Mouse (Mus musculus): Measurements from ENCODE around the gene Gatb.

DNA sequence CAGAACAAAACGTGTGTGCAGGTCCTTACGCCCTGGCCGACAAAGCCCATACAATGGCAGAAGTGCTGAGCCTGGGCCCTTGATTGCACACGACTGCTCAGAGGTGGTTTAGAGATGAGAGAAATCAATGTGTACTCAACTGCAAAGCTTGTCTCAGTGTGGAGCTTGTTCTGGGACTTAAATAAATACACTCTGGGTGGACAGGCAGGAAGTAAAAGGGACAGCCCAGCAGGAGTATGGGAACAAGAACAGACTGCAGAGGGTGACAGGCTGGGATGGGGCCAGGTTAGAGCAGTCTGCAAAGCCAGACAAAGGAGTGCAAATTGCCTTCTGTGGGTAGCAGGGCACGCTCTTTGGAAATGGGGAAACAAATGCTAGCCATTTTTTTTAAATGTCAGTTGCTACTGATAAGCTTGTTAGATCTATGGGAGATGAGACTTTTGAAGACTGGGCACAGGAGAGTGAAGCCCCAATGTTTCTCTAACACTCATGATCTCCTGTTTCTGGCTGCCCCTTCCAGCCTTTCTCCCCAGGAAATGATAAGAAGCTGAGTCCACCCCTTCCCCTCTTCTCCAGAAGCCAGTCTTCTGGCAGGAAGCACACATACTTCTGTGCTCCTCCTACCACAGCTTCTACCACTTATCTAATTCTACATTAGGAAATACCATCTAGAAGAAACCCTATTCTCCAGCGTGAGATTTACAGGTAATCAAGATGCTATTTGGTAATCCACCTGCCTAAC is 129.4 kb downstream of the Gatb start:
- TF ChIP-seq FLI1 (IDR thresholded peaks at IDR 0.05; ENCODE audit: low read length) (no peak), GATA1 (IDR thresholded peaks at IDR 0.05; ENCODE audit: borderline replicate concordance, low read length) (no peak)
